Mouse (Mus musculus) large intestine, adult 2 months (tissue): ENCODE data around the gene Gm21983. TPM values are rescaled to one million over a fixed set of nuclear protein-coding genes. Genes with fewer than 3 reads are reported as not detected.

Experiments
- DNase-seq: peaks from one replicate; pipeline ENCODE4 v3.0.0-alpha.2; 2012; ENCODE audit warnings: low read depth, low spot score
- WGBS: fragments of 180-500 bp; shearing (Covaris S2); methylation state at CpG from one replicate; pipeline ENCODE4 v1.1.7; 2018; 5-methylcytosine and 5-hydroxymethylcytosine counted together
- polyA plus RNA-seq: library from polyadenylated mRNA; depleted of rRNA; stranded (reverse); fragments of >200 nt; gene quantifications from 2 replicates; pipeline ENCODE4 v1.2.3, GENCODE M21; 2012; rRNA removed

Gm21983 gene
- polyA plus RNA-seq, 1 experiment, result not detected

DNA sequence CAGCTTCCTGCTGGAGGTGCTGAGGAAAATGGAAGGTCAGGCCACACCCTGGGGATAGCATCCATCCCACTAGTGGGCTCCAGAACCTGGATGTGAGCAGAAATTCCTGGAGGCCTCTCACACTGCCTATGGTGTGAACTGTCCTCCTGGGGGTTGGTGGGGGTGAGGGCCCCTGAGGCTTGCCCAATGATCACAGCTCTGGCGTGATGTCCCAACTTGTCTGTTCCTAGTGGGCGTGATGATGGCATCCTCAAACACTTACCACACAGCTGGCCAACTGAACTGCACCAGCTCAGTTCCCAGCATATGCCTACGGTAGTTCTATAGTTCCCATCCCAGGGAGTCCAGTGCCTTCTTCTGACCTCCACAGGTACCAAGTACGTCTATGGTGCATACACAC lies 55.9 kb downstream of the Gm21983 start:
- 87% methylated on average over 4 of the region's 4 CpGs for WGBS
- no peak for DNase-seq

- WGBS, result 76% methylated on average over 5 of the region's 5 CpGs
- DNase-seq, result no peak
Measured at GRCm38 (mm10) chr7:27124305-27124832, 56.5 kb downstream of the Gm21983 start.

DNA sequence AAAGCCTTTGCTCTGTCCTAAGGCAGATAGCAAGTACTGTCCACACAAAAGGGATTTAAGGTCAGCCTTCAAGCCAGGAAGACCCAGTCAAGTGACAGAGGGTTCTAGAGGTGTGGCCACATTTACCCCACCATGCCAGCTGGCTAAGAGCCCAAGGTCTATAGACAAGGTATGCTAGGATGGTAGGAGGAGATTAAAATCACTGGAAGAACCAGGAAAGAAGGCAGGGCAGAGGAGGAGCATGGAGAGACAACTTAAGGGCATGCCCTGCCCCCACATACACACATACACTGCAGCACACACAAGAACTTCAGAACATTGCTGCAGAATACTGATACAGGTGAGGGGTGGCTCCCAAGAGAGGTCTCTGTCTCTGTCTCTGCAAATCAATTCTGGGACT lies 61.2 kb downstream of the Gm21983 start, which contains the start of gene Cyp2f2:
Cyp2f2 (plus strand) TSS at position 234 of the 400 bp plus-strand sequence.
- DNase-seq, result peak; percentile 50

Other genes starting within 250 kb of the Gm21983 start
- gene Cyp2a22, start 241.7 kb downstream of the Gm21983 start, polyA plus RNA-seq, result not detected in 2 replicates
- gene Cyp2a12, start 152.0 kb downstream of the Gm21983 start, polyA plus RNA-seq, result not detected in 2 replicates
- gene Cyp2f2, start 61.2 kb downstream of the Gm21983 start, polyA plus RNA-seq, result 0.18 and 0.22 TPM in 2 replicates
- not detected in 2 replicates for gene Cyp2t4, start 27.4 kb downstream of the Gm21983 start, polyA plus RNA-seq
- 80.6 and 86.7 TPM in 2 replicates for gene Egln2, start 14.3 kb downstream of the Gm21983 start, polyA plus RNA-seq
- 76.5 and 80.9 TPM in 2 replicates for gene Rab4b, start 2.2 kb downstream of the Gm21983 start, polyA plus RNA-seq
- 0.85 and 2.2 TPM in 2 replicates for gene Mia, start 71 bp upstream of the Gm21983 start, polyA plus RNA-seq
- gene BC024978, start 14.7 kb upstream of the Gm21983 start, polyA plus RNA-seq, result 10.9 and 11.1 TPM in 2 replicates
- gene Snrpa, start 15.2 kb upstream of the Gm21983 start, polyA plus RNA-seq, result 168 and 170 TPM in 2 replicates
- 27.3 and 32.7 TPM in 2 replicates for gene Itpkc, start 47.6 kb upstream of the Gm21983 start, polyA plus RNA-seq
- 31.9 and 34.1 TPM in 2 replicates for gene Coq8b, start 51.9 kb upstream of the Gm21983 start, polyA plus RNA-seq
- 6.4 and 6.6 TPM in 2 replicates for gene Numbl, start 77.3 kb upstream of the Gm21983 start, polyA plus RNA-seq
- 71.2 and 75.4 TPM in 2 replicates for gene Ltbp4, start 156.6 kb upstream of the Gm21983 start, polyA plus RNA-seq
- 59.9 and 78.1 TPM in 2 replicates for gene Shkbp1, start 174.9 kb upstream of the Gm21983 start, polyA plus RNA-seq
- gene Gm20479, start 176.3 kb upstream of the Gm21983 start, polyA plus RNA-seq, result 0.22 TPM in 1 of 2 replicates, not detected in the other